Mouse (Mus musculus): ENCODE measurements around the gene Crmp1.

Gene Crmp1

GRCm38 (mm10) chr5:37240550-37240949, 1.2 kb upstream of the Crmp1 start:
- DNase-seq (ENCODE audit: low read depth, low spot score): peak; percentile 46

- no peak for DNase-seq (ENCODE audit: low read depth, low spot score)
Measured at GRCm38 (mm10) chr5:37241224-37241623, 516 bp upstream of the Crmp1 start.

DNA sequence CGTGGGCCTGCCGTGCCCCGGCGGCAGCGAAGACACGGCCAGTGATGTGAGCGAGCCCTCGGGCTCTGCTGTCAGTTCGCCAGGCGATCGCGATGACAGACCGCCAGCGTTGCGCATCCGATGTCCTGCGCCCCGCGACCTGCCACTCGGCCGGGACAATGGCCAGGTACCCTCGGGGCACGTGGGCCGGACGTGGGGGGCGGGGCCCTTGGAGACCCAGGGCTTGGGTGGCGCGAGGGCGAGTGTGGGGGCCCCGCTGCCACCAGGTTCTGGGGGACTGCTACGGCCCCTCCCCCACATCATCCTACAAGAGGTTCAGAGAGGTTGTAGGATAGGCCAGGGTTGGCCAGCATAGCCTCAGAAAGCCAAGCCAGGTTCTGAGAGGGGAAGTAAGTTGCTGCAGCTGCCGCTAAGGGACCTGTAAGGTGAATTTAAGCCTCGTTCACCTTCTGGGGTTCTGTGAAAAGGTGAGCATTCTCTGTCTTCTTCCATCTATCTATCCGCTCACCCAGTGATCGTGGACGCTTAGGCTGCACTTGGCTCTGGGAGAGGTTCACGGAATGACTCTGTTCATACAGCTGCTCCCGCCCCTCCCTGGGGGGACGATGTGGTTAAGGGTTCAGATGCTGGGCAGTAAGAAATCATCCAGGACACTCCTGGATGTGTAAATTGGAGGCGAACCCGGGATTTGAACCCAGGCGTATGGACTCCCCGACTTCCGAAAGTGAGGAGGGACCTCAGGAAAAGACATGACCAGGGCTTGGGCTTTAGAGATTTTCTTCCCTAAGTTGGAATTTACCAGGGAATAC, 824 bp downstream of the Crmp1 start:
- no peak for DNase-seq (ENCODE audit: low read depth, low spot score)

- DNase-seq (ENCODE audit: low read depth, low spot score): no peak
Measured at GRCm38 (mm10) chr5:37243169-37243886, 1.6 kb downstream of the Crmp1 start.

GRCm38 (mm10) chr5:37244161-37244560, 2.4 kb downstream of the Crmp1 start:
- DNase-seq (ENCODE audit: low read depth, low spot score): no peak

- DNase-seq (ENCODE audit: low read depth, low spot score): no peak
Measured at GRCm38 (mm10) chr5:37244666-37245242, 3.0 kb downstream of the Crmp1 start.

DNA sequence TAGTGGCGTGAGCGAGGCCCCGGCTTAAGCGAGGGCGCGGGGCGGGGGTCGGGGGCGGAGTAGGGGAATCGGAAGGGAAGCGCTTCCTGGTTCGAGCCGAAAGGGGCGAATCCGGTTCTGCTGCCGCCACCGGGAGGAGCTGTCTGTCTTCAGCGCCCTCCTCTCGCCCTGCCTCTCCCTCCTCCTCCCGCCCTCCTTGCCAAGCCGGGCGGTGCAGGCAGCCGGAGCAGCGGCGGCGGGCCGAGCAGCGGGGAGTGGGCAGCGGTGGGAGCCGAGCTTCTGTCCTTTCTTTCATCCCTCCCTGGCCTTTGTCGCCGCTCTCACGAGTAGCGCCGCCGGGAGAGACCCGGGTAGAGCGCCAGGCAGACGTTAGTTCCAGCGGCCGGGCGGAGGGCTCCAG, 3.9 kb downstream of the Crmp1 start:
- DNase-seq (ENCODE audit: low read depth, low spot score): peak; percentile 47

- DNase-seq (ENCODE audit: low read depth, low spot score): peak; percentile 47
Measured at GRCm38 (mm10) chr5:37246138-37246910, 4.6 kb downstream of the Crmp1 start.

GRCm38 (mm10) chr5:37247456-37247855, 5.7 kb downstream of the Crmp1 start:
- no peak for DNase-seq (ENCODE audit: low read depth, low spot score)

DNA sequence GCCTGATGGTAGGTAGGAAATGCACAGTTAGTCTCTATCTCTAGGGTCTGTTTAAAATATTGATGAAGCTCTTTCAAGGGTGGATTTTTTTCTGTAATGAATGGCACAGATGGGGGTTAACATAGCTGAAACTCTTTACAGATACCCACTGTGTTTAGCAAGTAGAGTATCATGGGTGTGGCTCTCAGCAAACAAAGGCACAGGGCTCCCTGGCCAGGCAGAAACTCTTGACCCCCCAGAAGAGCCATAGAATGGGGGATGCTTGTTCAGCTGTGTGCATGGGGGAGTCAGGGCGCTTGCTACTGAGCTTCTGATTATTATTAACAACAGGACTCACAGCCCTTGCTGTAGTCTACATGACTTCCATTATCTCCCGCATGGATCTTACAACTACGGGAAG, 7.1 kb downstream of the Crmp1 start:
- DNase-seq (ENCODE audit: low read depth, low spot score): no peak

GRCm38 (mm10) chr5:37251596-37251995, 9.9 kb downstream of the Crmp1 start:
- no peak for DNase-seq (ENCODE audit: low read depth, low spot score)

- no peak for DNase-seq (ENCODE audit: low read depth, low spot score)
Measured at GRCm38 (mm10) chr5:37252101-37252804, 10.5 kb downstream of the Crmp1 start.

DNA sequence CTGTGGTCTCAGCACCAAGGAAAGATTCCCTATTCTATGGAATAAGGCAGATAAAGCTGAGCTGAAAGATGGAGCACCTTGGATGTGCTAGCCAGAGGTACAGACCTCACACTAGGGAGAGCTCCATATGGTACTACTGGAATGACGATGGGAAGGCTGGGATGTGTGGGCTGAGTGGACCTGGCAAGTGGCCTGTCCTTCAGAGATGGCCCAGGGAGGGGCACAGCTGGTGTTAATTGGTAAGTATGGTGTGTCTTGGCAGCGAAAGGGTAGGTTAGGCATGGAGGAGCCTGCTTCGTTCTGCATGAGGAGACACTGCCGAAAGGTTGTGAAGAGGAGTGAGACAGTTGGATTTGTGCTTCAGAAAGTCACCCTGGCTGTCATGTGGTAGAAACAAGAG, 12.8 kb downstream of the Crmp1 start:
- DNase-seq (ENCODE audit: low read depth, low spot score): no peak

GRCm38 (mm10) chr5:37256823-37257222, 15.1 kb downstream of the Crmp1 start:
- DNase-seq (ENCODE audit: low read depth, low spot score): no peak

- DNase-seq (ENCODE audit: low read depth, low spot score): no peak
Measured at GRCm38 (mm10) chr5:37257243-37257642, 15.5 kb downstream of the Crmp1 start.

- DNase-seq (ENCODE audit: low read depth, low spot score): no peak
Measured at GRCm38 (mm10) chr5:37261734-37262133, 20.0 kb downstream of the Crmp1 start.

DNA sequence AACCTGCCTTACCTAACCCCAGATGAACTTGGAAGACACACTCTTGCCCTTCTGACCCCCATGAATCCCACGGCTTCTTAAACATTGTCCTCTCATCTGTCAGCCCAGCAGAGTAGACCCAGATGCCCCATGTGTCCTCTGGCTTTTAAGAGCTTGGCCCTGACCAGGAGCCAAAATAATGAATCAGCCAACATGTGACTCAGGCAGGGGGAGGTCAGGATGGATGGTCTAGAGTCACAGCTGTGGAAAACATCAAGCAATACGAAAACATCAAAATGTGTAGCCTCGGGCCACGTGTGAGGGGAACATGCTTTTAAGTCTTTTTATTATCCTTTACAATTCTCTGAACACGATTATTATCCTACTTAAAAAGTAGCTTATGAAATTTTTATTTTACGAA, 22.1 kb downstream of the Crmp1 start:
- DNase-seq (ENCODE audit: low read depth, low spot score): no peak

DNA sequence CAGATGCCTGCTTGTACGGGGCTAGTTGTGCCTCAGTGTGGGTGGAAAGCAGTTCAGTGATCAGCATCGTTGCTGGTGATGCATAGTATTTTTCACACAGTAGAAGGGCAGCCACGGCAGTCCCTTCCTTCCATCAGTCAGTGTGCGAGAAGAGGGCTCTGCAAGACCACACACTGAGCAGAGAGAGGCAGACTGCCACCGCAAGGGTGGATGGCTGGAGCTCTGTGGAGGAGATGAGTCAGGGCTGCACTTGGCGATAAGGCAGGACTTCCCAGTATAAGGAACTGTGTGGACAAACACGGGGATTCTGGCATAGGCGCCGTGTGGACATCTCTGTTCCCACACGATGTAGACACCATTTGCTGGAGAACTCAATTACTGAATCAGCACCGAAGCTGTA, 39.3 kb downstream of the Crmp1 start:
- no peak for DNase-seq (ENCODE audit: low read depth, low spot score)

DNA sequence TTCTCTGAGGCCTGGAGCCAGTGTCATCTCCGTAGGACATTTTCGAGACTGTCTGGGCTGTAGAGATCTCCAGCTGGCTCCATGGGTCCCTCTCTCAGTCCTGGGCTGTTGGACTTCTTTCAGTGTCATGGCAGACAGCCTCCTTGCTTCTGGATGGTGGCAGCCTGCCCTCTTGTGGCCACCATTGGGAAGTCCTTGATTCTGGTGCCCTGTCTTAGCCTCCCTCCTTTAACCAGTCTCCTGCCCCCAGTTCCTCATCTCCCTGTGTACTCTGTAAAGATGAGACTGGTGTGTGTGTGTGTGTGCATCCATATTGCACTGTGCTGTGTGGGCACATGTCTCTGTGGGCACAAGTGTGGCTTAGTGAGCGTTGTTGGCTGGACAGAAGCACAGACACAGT, 46.6 kb downstream of the Crmp1 start:
- DNase-seq (ENCODE audit: low read depth, low spot score): peak; percentile 22

DNA sequence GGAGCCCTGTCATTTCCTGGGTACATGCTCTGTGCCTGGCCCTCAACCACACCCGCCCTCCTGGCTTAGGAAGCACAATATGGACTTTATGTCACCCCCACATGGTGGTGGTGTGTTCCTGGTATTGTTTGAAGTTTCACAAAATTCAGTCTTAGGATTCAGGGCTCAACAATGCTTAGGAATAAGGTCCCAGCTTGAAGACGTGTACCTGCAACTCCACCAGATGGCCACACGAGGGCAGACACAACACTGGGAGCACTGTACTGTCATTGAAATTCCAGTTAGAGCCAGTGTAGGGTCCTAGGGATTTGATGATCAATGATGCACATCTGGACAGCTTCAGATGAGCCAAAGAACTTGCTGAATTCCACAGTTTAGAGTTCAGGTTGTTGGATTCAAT, 47.5 kb downstream of the Crmp1 start:
- no peak for DNase-seq (ENCODE audit: low read depth, low spot score)

GRCm38 (mm10) chr5:37290983-37291382, 49.2 kb downstream of the Crmp1 start:
- DNase-seq (ENCODE audit: low read depth, low spot score): no peak

Measured in WW6 (cell line).